Mouse (Mus musculus) adrenal gland (tissue): Measurements from ENCODE around the gene Vav2.

ENCODE experiments used
- intact Hi-C: fragments of 180-260 bp; cut with DNase I; formaldehyde crosslinking; loops from one replicate; pipeline ENCODE4 v1.15.1; 2025

The Vav2 gene

GRCm38 (mm10) chr2:27412245-27412800, 14.5 kb downstream of the Vav2 start:
- intact Hi-C loops = no loop called here

GRCm38 (mm10) chr2:27411688-27412174, 15.1 kb downstream of the Vav2 start:
- intact Hi-C loops = no loop called here

- intact Hi-C loops = no loop called here
Observed at GRCm38 (mm10) chr2:27410518-27411140, 16.2 kb downstream of the Vav2 start.

GRCm38 (mm10) chr2:27408194-27408593, 18.6 kb downstream of the Vav2 start:
- intact Hi-C loops = no loop called here

GRCm38 (mm10) chr2:27406928-27407327, 19.9 kb downstream of the Vav2 start:
- intact Hi-C loops = no loop called here

GRCm38 (mm10) chr2:27405094-27405884, 21.5 kb downstream of the Vav2 start:
- intact Hi-C loops = no loop called here

GRCm38 (mm10) chr2:27404375-27405093, 22.3 kb downstream of the Vav2 start:
- intact Hi-C loops = no loop called here

GRCm38 (mm10) chr2:27401544-27401943, 25.3 kb downstream of the Vav2 start:
- intact Hi-C loops = no loop called here

GRCm38 (mm10) chr2:27400083-27400482, 26.8 kb downstream of the Vav2 start:
- intact Hi-C loops = no loop called here

GRCm38 (mm10) chr2:27396656-27397440, 30.0 kb downstream of the Vav2 start:
- intact Hi-C loops = no loop called here

- intact Hi-C loops = no loop called here
Observed at GRCm38 (mm10) chr2:27394158-27394832, 32.5 kb downstream of the Vav2 start.

GRCm38 (mm10) chr2:27392278-27392677, 34.6 kb downstream of the Vav2 start:
- intact Hi-C loops = no loop called here

GRCm38 (mm10) chr2:27390775-27391174, 36.1 kb downstream of the Vav2 start:
- intact Hi-C loops = no loop called here

- intact Hi-C loops = no loop called here
Observed at GRCm38 (mm10) chr2:27390325-27390724, 36.5 kb downstream of the Vav2 start.

- intact Hi-C loops = no loop called here
Observed at GRCm38 (mm10) chr2:27389272-27390162, 37.3 kb downstream of the Vav2 start.

- intact Hi-C loops = no loop called here
Observed at GRCm38 (mm10) chr2:27387209-27387608, 39.6 kb downstream of the Vav2 start.

GRCm38 (mm10) chr2:27381698-27382097, 45.1 kb downstream of the Vav2 start:
- intact Hi-C loops = no loop called here

- intact Hi-C loops = no loop called here
Observed at GRCm38 (mm10) chr2:27381254-27381653, 45.6 kb downstream of the Vav2 start.

- intact Hi-C loops = no loop called here
Observed at GRCm38 (mm10) chr2:27377876-27378275, 49.0 kb downstream of the Vav2 start.
